Mouse (Mus musculus) hindbrain, embryonic 14.5 days (tissue): ENCODE measurements around the gene Snx11. TPM values are rescaled to one million over a fixed set of nuclear protein-coding genes. Genes with fewer than 3 reads are reported as not detected.

Experiments used
- polyA plus RNA-seq: library from polyadenylated mRNA; unstranded; fragments of >200 nt; fragmentation: Nextera tagmentation; extraction: Ambion mirVana; gene quantifications from 2 replicates; pipeline ENCODE4 v1.2.1, GENCODE M21; 2014

Snx11 gene
- polyA plus RNA-seq, 1 experiment from 2014 or later: 42.5 TPM

Other genes starting within 250 kb of the Snx11 start
- 52.5 and 57.7 TPM in 2 replicates for gene Cbx1, start 11.6 kb upstream of the Snx11 start, polyA plus RNA-seq
- gene Nfe2l1, start 52.4 kb upstream of the Snx11 start, polyA plus RNA-seq: 49.3 and 54.7 TPM in 2 replicates
- gene Copz2, start 72.3 kb upstream of the Snx11 start, polyA plus RNA-seq: 23.1 and 29.7 TPM in 2 replicates
- 74.0 and 77.8 TPM in 2 replicates for gene Cdk5rap3, start 138.9 kb upstream of the Snx11 start, polyA plus RNA-seq
- 0.16 TPM in 2 replicates for gene Prr15l, start 150.5 kb upstream of the Snx11 start, polyA plus RNA-seq
- 27.5 and 28.9 TPM in 2 replicates for gene Pnpo, start 166.4 kb upstream of the Snx11 start, polyA plus RNA-seq
- gene Sp2, start 205.4 kb upstream of the Snx11 start, polyA plus RNA-seq: 14.4 and 14.9 TPM in 2 replicates
- gene Sp6, start 235.8 kb upstream of the Snx11 start, polyA plus RNA-seq: 0.09 and 0.16 TPM in 2 replicates